Mouse (Mus musculus) embryonic facial prominence, embryonic 14.5 days (tissue): Measurements from ENCODE around the gene Wdr90. TPM values are rescaled to one million over a fixed set of nuclear protein-coding genes. Genes with fewer than 3 reads are reported as not detected.

Experiments used
- ATAC-seq: fragments of 200-750 bp; cut with Nextera tagmentation; 2 replicates; pipeline ENCODE4 v1.8.0; 2017; ENCODE audit warnings: low read depth, moderate number of reproducible peaks, moderate TSS enrichment
- DNase-seq: peaks from one replicate; pipeline ENCODE4 v3.0.0-alpha.2; 2015; ENCODE audit warnings: low spot score
- H3K27ac ChIP-seq: fragments of 300-500 bp; sonication (generic); replicated peaks from 2 replicates; pipeline ENCODE4 v1.5.1; 2014; ENCODE audit warnings: low read depth, mild to moderate bottlenecking, low read length, moderate library complexity
- H3K27me3 ChIP-seq: fragments of 300-500 bp; sonication (generic); replicated peaks from 2 replicates; pipeline ENCODE4 v1.6.1; 2014; ENCODE audit warnings: low read length; ENCODE audit not compliant: control insufficient read depth, insufficient read depth
- H3K36me3 ChIP-seq: fragments of 300-500 bp; sonication (generic); 2 replicates; pipeline ENCODE4 v1.6.1; 2014; ENCODE audit warnings: low read length, mixed read lengths; ENCODE audit not compliant: control insufficient read depth, insufficient read depth
- H3K4me1 ChIP-seq: fragments of 300-500 bp; sonication (generic); 2 replicates; pipeline ENCODE4 v1.6.1; 2014; ENCODE audit warnings: antibody characterized with exemption, low read length; ENCODE audit not compliant: control insufficient read depth, insufficient read depth
- H3K4me2 ChIP-seq: fragments of 300-500 bp; sonication (generic); 2 replicates; pipeline ENCODE4 v1.6.1; 2014; ENCODE audit warnings: low read depth, mild to moderate bottlenecking, low read length, moderate library complexity, mixed read lengths
- H3K4me3 ChIP-seq: fragments of 300-500 bp; sonication (generic); 2 replicates; pipeline ENCODE4 v1.5.1; 2014; ENCODE audit warnings: low read depth, mild to moderate bottlenecking, low read length
- H3K9ac ChIP-seq: fragments of 300-500 bp; sonication (generic); 2 replicates; pipeline ENCODE4 v1.6.1; 2014; ENCODE audit warnings: low read depth, mild to moderate bottlenecking, low read length, moderate library complexity, mixed read lengths
- H3K9me3 ChIP-seq: fragments of 300-500 bp; sonication (generic); 2 replicates; pipeline ENCODE4 v1.6.1; 2016; ENCODE audit warnings: low read length; ENCODE audit not compliant: control insufficient read depth
- WGBS: fragments of 180-500 bp; shearing (Covaris S2); extraction: QIAGEN DNeasy Blood & Tissue Kit; methylation state at CpG from one replicate; pipeline ENCODE4 v1.1.7; 2014; 5-methylcytosine and 5-hydroxymethylcytosine counted together
- polyA plus RNA-seq: library from polyadenylated mRNA; unstranded; fragments of >200 nt; fragmentation: Nextera tagmentation; extraction: Ambion mirVana; gene quantifications from 2 replicates; pipeline ENCODE4 v1.2.1, GENCODE M21; 2014

Wdr90 gene
- polyA plus RNA-seq, 1 experiment from 2014 or later, result 17.6 TPM

DNA sequence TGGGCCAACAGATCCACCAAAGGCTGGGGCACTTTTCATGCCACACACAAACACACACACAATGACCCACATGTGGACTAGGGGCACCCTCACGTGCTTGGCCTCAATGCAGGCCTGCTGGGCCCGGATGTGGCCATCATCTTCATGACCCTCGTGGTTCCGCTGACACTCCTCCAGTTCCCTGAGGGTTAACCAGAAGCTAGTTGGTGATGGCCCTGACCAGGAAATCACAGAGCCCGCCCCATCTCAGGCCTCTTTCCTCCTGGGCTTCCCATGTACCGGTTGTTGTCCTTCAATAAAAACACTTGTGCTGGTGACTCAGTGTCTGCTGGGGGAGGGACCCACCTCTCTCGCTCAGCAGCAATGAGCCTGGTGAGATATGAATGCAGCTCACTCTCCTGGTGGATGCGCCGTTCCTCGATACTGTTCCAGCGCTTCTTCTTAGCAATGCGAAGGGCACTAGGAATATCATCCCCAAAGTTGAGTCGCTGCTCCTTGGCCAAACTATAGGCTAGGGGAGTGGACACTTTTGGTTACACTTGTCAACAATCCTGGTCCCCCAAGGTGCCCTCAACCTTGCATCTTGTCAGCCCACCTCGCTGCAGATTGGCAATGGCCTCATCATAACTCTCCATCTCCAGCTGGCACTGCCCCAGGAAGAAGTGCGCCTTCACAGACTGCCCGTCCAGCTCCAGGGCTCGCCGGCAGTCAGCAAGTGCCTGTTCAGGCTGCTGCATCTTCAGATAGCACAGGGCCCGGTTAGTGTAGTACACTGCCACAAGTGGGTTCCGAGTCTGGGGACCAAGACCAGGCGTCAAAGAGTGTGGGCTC lies 29.6 kb downstream of the Wdr90 start:
- no peak for ATAC-seq
- WGBS, result 61% methylated on average over 21 of the region's 21 CpGs
- Histone ChIP-seq H3K4me1 (peaks cover 43% of the 10 kb centered on the region), H3K36me3 (peaks cover 34% of the 10 kb centered on the region), H3K4me3 (peak overlapping the region; percentile 87), H3K27ac (peak overlapping the region; percentile 86), H3K4me2 (peak overlapping the region; percentile 86), H3K9ac (peak overlapping the region; percentile 90), H3K27me3 (no peaks in the 10 kb centered on the region), H3K9me3 (no peaks in the 10 kb centered on the region)
- no peak for DNase-seq

DNA sequence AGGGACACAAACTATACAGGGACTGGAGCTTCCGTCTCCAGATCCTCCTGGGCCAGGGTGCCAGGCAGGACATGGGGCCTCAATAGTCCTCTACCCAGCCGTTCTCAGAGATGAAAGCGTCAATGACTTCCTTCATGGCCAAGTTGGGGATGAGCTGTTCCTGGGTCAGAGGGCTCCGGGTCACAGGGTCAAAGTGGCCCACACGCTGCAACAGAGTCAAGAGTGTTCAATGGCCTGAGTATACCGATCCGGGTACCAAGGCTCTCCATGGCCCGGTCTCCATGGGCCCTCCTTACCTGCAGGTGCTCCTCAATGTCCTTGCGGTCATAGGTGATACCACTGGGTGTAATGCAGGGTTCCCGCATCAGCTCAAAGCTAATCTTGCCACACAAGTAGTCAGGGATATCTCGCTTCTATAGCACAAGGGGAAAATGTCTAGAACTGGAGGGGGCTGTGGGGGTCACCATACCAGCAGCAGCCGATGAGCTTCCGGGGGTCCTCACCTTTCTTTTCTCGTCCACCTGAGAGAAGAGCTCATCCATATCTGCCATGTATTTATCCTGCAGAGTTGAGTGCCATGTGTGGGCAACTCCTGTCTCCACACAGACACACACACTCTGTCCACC lies 30.4 kb downstream of the Wdr90 start:
- Histone ChIP-seq H3K9me3 (no peaks in the 10 kb centered on the region), H3K36me3 (peaks cover 41% of the 10 kb centered on the region), H3K4me1 (peaks cover 38% of the 10 kb centered on the region), H3K27me3 (no peaks in the 10 kb centered on the region), H3K9ac (peak overlapping the region; percentile 90; the same call in 1 of the 2 replicates), H3K4me2 (peak overlapping the region; percentile 86; the same call in 1 of the 2 replicates), H3K27ac (no peak overlapping the region), H3K4me3 (peak overlapping the region; percentile 87)
- 84% methylated on average over 13 of the region's 14 CpGs for WGBS
- ATAC-seq, result no peak
- no peak for DNase-seq

DNA sequence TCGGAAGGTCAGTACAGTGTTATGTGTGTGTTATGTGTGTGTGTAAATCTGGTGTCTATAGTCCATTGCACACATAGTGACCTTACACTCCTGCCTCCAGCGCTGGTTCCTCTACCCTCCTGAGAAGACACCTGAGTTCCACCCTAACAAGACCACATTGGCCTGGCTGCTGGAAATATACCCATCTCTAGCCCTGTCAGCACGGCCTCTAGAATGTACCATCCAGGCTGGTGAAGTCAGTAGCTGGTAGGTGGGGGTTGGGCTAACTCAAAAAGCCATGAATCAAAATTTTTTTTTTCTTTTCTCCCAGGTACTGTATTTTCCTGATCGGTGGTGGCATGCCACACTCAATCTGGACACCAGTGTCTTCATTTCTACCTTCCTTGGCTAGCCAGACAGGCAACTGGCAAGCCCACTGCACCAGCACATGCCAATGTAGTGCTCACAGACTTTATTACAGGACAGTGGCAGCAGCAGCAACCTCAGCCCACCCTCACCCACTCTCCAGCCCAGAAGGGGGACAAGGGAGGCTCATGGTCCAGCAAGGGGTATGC lies 31.0 kb downstream of the Wdr90 start:
- Histone ChIP-seq H3K36me3 (peaks cover 45% of the 10 kb centered on the region), H3K4me2 (peak overlapping the region; percentile 76; the same call in 1 of the 2 replicates), H3K9ac (peak overlapping the region; percentile 76; the same call in 1 of the 2 replicates), H3K27me3 (no peaks in the 10 kb centered on the region), H3K9me3 (no peaks in the 10 kb centered on the region), H3K4me1 (peaks cover 38% of the 10 kb centered on the region), H3K27ac (no peak overlapping the region), H3K4me3 (peak overlapping the region; percentile 52; the same call in 1 of the 2 replicates)
- DNase-seq (no peak), ATAC-seq (no peak)
- WGBS, result 82% methylated on average over 4 of the region's 4 CpGs

DNA sequence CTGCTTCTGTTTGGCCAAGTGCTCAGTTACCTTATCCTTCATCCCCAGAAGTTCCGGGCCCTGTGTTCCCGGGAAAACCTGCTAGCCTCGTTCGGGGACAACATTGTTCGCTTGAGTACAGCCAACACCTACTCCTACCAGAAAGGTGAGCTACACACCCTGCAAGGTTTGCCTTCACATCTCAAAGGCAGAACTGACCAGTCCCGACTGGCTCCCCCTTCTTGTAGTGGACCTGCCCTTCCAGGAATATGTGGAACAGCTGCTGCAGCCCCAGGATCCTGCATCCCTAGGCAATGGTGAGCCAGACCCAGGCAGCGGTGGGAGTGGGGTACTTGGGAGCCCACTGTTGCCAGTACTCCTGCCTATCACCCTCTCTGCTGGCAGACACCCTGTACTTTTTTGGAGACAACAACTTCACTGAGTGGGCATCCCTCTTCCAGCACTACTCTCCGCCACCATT lies 31.7 kb downstream of the Wdr90 start:
- Histone ChIP-seq H3K36me3 (peaks cover 45% of the 10 kb centered on the region), H3K27me3 (no peaks in the 10 kb centered on the region), H3K27ac (peak overlapping the region; percentile 90), H3K4me3 (peak overlapping the region; percentile 52), H3K4me1 (peaks cover 36% of the 10 kb centered on the region), H3K9me3 (no peaks in the 10 kb centered on the region), H3K9ac (peak overlapping the region; percentile 76), H3K4me2 (peak overlapping the region; percentile 76)
- ATAC-seq, result no peak
- no peak for DNase-seq
- 31% methylated on average over 8 of the region's 8 CpGs for WGBS

DNA sequence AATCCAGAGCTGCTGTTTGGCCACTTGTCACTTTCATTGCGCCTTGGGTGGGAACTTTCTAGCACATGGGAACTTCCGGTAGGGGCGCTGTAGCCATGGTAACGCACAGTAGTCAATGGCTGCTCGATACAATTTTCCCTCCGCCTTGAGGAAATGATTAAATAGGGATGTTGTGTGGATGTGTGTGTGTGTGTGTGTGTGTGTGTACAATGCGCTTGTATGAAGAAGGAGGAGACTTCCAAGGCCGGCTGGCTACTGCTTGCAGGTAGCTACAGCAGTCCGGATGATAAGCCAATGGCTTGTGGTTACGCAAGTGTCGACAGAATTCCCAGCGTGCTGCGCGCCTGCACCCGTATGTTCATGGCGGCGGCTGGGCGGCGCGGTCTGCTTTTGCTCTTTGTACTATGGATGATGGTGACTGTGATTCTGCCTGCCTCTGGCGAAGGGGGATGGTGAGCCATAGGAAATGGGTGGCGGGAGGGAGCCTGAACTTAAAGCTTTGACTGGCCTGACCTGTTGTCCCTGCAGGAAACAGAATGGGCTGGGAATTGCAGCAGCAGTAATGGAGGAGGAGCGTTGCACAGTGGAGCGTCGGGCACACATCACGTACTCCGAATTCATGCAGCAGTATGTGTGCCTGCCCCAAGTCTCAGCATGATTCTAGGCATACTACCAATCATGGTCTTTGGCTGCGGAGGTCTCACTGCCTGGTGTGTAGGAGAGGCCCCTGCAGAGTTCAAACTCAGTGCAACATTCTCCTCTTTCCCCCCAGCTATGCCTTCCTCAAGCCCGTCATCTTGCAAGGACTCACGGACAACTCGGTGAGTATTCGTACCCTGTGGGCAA lies 32.4 kb downstream of the Wdr90 start, which contains the start of gene Jmjd8:
Gene Jmjd8, plus strand, starts transcription at position 156 of the 846 bp plus-strand sequence.
- Histone ChIP-seq H3K9ac (peak within 1 kb of the TSS; percentile 76), H3K27me3 (no peaks in the 10 kb centered on the region), H3K4me2 (peak within 1 kb of the TSS; percentile 76), H3K4me1 (peaks cover 36% of the 10 kb centered on the region), H3K27ac (peak within 1 kb of the TSS; percentile 90), H3K4me3 (peak within 1 kb of the TSS; percentile 52), H3K36me3 (peaks cover 45% of the 10 kb centered on the region), H3K9me3 (no peaks in the 10 kb centered on the region)
- peak; percentile 62 for ATAC-seq
- 2% methylated on average over 32 of the region's 32 CpGs for WGBS
- peak; percentile 94 for DNase-seq

DNA sequence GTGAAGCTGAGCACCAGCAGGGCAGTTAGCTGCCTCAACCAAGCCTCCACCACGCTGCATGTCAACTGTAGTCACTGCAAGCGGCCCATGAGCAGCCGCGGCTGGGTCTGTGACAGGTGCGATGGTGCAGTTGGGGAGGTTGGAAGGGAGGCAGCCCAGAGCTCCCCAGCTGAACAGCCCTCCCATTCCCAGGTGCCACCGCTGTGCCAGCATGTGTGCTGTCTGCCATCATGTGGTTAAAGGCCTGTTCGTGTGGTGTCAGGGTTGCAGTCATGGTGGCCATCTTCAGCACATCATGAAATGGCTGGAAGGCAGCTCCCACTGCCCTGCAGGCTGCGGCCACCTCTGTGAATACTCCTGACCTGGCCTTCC lies 33.1 kb downstream of the Wdr90 start:
- Histone ChIP-seq H3K4me3 (peak overlapping the region; percentile 52), H3K27ac (no peak overlapping the region; the same call in 1 of the 2 replicates), H3K4me2 (peak overlapping the region; percentile 76), H3K27me3 (no peaks in the 10 kb centered on the region), H3K9ac (peak overlapping the region; percentile 76; the same call in 1 of the 2 replicates), H3K9me3 (no peaks in the 10 kb centered on the region), H3K4me1 (peaks cover 35% of the 10 kb centered on the region), H3K36me3 (peaks cover 45% of the 10 kb centered on the region)
- WGBS, result 81% methylated on average over 8 of the region's 8 CpGs
- DNase-seq, result no peak
- ATAC-seq, result no peak

DNA sequence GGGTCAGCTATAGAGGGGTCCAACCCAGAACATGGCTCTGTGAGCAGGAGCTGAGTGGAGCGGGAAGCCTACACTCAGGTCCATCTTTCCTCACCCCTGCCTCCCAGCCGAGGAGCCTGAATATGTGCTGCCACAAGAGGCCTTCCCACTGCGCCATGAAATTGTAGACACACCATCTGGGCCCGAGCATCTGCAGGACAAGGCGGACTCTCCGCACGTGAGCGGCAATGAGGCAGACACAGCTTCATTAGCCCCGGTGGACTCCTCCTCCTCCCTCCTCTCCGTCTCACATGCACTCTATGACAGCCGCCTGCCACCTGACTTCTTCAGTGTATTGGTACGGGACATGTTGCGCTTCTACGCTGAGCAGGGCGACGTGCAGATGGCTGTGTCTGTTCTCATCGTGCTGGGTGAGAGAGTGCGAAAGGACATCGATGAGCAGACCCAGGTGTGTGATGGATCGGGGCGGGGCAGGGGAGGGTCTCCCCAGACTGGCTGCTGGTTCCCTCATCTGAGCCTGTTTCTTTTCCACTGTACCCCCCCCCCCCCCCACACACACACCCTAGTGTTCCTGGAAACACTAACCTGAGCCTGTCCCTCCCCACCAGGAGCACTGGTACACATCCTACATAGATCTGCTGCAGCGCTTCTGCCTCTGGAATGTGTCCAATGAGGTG lies 33.6 kb downstream of the Wdr90 start:
- Histone ChIP-seq H3K4me2 (no peak overlapping the region), H3K27me3 (no peaks in the 10 kb centered on the region), H3K9me3 (no peaks in the 10 kb centered on the region), H3K4me1 (peaks cover 35% of the 10 kb centered on the region), H3K36me3 (peaks cover 45% of the 10 kb centered on the region), H3K27ac (no peak overlapping the region), H3K4me3 (no peak overlapping the region), H3K9ac (no peak overlapping the region)
- no peak for ATAC-seq
- WGBS, result 93% methylated on average over 19 of the region's 22 CpGs
- no peak for DNase-seq
